Comparison of ENCODE assay signal across 11 mouse cellular contexts in the genomic region with DNA sequence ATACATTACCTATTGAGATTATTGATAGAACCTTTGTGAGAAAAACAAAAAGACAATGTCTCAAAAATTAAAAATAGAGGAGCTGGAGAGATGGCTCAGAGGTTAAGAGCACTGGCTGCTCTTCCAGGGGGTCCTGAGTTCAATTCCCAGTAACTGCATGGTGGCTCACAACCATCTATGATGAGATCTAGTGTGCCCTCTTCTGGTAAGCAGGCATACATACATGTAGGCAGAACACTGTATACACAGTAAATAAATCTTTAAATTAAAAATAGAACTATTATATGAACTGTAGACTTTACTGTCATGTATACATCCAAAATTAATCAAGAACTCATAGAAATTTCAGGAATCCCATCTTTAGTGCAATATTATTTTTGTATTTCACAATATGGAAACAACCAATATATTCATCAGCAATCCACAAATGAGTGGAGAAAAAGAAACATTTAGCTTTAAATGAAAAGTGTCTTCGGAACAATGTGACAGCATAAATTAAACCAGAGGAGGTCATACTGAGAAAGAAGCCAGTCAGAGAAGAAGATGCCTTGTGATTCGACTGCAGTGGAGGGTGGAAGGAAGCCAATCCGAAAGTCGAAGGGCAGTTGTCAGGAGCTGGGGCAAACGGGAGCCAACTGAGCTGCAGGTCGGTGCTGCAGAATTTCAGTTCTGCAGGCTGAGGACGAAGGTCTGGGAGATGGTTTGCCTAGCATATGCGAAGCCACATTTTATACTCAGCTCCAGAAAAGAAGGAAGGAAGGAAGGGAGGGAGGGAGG. TPM values are rescaled to one million over a fixed set of nuclear protein-coding genes. Genes with fewer than 3 reads are reported as not detected.
DNase-seq lines count a peak whose midpoint lies in the region; ATAC-seq and TF ChIP-seq lines count a peak whose summit lies in the region.
"Had no signal": no experiment of that assay in that cellular context is flagged by ENCODE, and none has a peak within 500 bp of the region (broad histone marks: within the 10 kb centered on the region; RNA-seq: fewer than 3 reads in every experiment).

No protein-coding gene starts in this region.

- H3K4me1 ChIP-seq in liver, postnatal 0 days (ENCODE audit: insufficient read depth): no peaks in the 10 kb centered on the region
- no peaks in the 10 kb centered on the region for H3K4me1 ChIP-seq in liver, embryonic 12.5 days
- H3K4me1 ChIP-seq in megakaryocyte, embryonic 14.5 days: peaks cover 8% of the 10 kb centered on the region

- DNase-seq in cerebellum, postnatal 14 days: peak; percentile 3 to 4
- DNase-seq in cerebellum, adult 9-11 months: no peak
- DNase-seq in liver, postnatal 0 days: no peak
- DNase-seq in T-cell, adult 2 months (ENCODE audit: low spot score): peak; percentile 3
- DNase-seq in frontal cortex, postnatal 25 days (ENCODE audit: low spot score in 2 of 2): no peak
- DNase-seq in spleen, adult 12 weeks (ENCODE audit: low spot score): no peak
- DNase-seq: gastrocnemius, postnatal 25 days; kidney, postnatal 10 days had no signal

- 59% methylated on average over 7 of the region's 8 CpGs for WGBS in liver, postnatal 0 days (ENCODE audit: insufficient replicate concordance)
- WGBS in liver, embryonic 12.5 days (ENCODE audit: insufficient replicate concordance): 64% methylated on average over 8 of the region's 8 CpGs

- peak; percentile 50 for TF ChIP-seq CTCF in liver, postnatal 0 days (IDR thresholded peaks at IDR 0.05; ENCODE audit: low read depth)

- H3K4me3 ChIP-seq in liver, postnatal 0 days (ENCODE audit: low read depth, low read length): no peak overlapping the region
- no peak overlapping the region for H3K4me3 ChIP-seq in liver, embryonic 12.5 days
- H3K4me3 ChIP-seq in megakaryocyte, embryonic 14.5 days (replicated peaks): peak overlapping the region; percentile 31
- H3K4me3 ChIP-seq: erythroblast, embryonic 14.5 days had no signal

- H3K27ac ChIP-seq in liver, postnatal 0 days (ENCODE audit: low read depth): no peak overlapping the region
- H3K27ac ChIP-seq in liver, embryonic 12.5 days: no peak overlapping the region

- no peaks in the 10 kb centered on the region for H3K36me3 ChIP-seq in liver, postnatal 0 days (replicated peaks; ENCODE audit: insufficient read depth, low read length)
- H3K36me3 ChIP-seq in liver, embryonic 12.5 days: no peaks in the 10 kb centered on the region
- no peaks in the 10 kb centered on the region for H3K36me3 ChIP-seq in megakaryocyte, embryonic 14.5 days (replicated peaks; ENCODE audit: low read length)

- H3K9me3 ChIP-seq in liver, postnatal 0 days (ENCODE audit: low read length): peaks cover 5% of the 10 kb centered on the region; the same call in 1 of the 2 replicates
- H3K9me3 ChIP-seq in liver, embryonic 12.5 days (replicated peaks): no peaks in the 10 kb centered on the region
- peaks cover 7% of the 10 kb centered on the region; the same call in 1 of the 2 replicates for H3K9me3 ChIP-seq in megakaryocyte, embryonic 14.5 days

- no peak overlapping the region for H3K9ac ChIP-seq in liver, postnatal 0 days (replicated peaks)
- no peak overlapping the region for H3K9ac ChIP-seq in liver, embryonic 12.5 days

- no peak for ATAC-seq in liver, postnatal 0 days
- no peak for ATAC-seq in liver, embryonic 12.5 days

- no peak overlapping the region for H3K4me2 ChIP-seq in liver, postnatal 0 days (ENCODE audit: low read depth, low read length)
- H3K4me2 ChIP-seq in liver, embryonic 12.5 days: no peak overlapping the region

- no peaks in the 10 kb centered on the region for H3K27me3 ChIP-seq in liver, postnatal 0 days (ENCODE audit: insufficient read depth, low read length)
- no peaks in the 10 kb centered on the region for H3K27me3 ChIP-seq in liver, embryonic 12.5 days (replicated peaks)
- no peaks in the 10 kb centered on the region for H3K27me3 ChIP-seq in megakaryocyte, embryonic 14.5 days (replicated peaks)

- TF ChIP-seq EP300 in liver, postnatal 0 days (IDR thresholded peaks at IDR 0.05; ENCODE audit: low read depth): no peak

RNA-seq across cellular contexts. Expression of gene Eif2a, which starts 37.4 kb away (rescaled TPM):
- 20.1 and 20.6 TPM in 2 replicates for polyA plus RNA-seq in liver, postnatal 0 days (2015; fragmentation: Nextera tagmentation; extraction: Ambion mirVana)
- 40.0 and 41.1 TPM in 2 replicates for polyA plus RNA-seq in liver, embryonic 12.5 days (2016; fragmentation: Nextera tagmentation; extraction: Ambion mirVana)
- polyA plus RNA-seq in megakaryocyte, embryonic 14.5 days (2012; ENCODE audit: insufficient read depth, low replicate concordance): 0.65 and 3.2 TPM in 2 replicates

RNA-seq across cellular contexts. Expression of gene Serp1, which starts 37.5 kb away (rescaled TPM):
- polyA plus RNA-seq in liver, postnatal 0 days (2015; fragmentation: Nextera tagmentation; extraction: Ambion mirVana): 115 and 118 TPM in 2 replicates
- 121 and 123 TPM in 2 replicates for polyA plus RNA-seq in liver, embryonic 12.5 days (2016; fragmentation: Nextera tagmentation; extraction: Ambion mirVana)
- 47.6 and 71.3 TPM in 2 replicates for polyA plus RNA-seq in megakaryocyte, embryonic 14.5 days (2012; ENCODE audit: insufficient read depth, low replicate concordance)

Comparison
In these comparisons a context has a peak if more than half of its experiments do, and no peak if none do; other contexts are left out.
1. DNase-seq: peak in cerebellum, postnatal 14 days (2 of 2) and T-cell, adult 2 months (single experiment); none in cerebellum, adult 9-11 months (single experiment), liver, postnatal 0 days (single experiment), frontal cortex, postnatal 25 days (0 of 2) and spleen, adult 12 weeks (single experiment).